Mouse (Mus musculus): ENCODE measurements around the gene Ube3b.

Ube3b gene

GRCm38 (mm10) chr5:114380209-114381012, at the start of gene Ube3b, which contains the start of gene Kctd10:
Gene Ube3b (plus strand): TSS chr5:114380607.
Gene Kctd10 (minus strand): TSS chr5:114380508.
- in situ Hi-C loops (cut with MboI) = no loop called here

GRCm38 (mm10) chr5:114342996-114343395, 37.4 kb upstream of the Ube3b start:
- in situ Hi-C loops (cut with MboI) = no loop called here

- in situ Hi-C loops (cut with MboI) = no loop called here
These were observed 36.8 kb upstream of the Ube3b start for GRCm38 (mm10) chr5:114343612-114344011.

GRCm38 (mm10) chr5:114345538-114345937, 34.9 kb upstream of the Ube3b start:
- in situ Hi-C loops (cut with MboI) = no loop called here

GRCm38 (mm10) chr5:114347005-114347404, 33.4 kb upstream of the Ube3b start:
- in situ Hi-C loops (cut with MboI) = no loop called here

- in situ Hi-C loops (cut with MboI) = no loop called here
These were observed 28.9 kb upstream of the Ube3b start for GRCm38 (mm10) chr5:114351490-114351889.

GRCm38 (mm10) chr5:114356250-114356935, 24.0 kb upstream of the Ube3b start:
- in situ Hi-C loops (cut with MboI) = no loop called here

- in situ Hi-C loops (cut with MboI) = no loop called here
These were observed 23.3 kb upstream of the Ube3b start for GRCm38 (mm10) chr5:114356936-114357751.

GRCm38 (mm10) chr5:114358833-114359232, 21.6 kb upstream of the Ube3b start:
- in situ Hi-C loops (cut with MboI) = no loop called here

GRCm38 (mm10) chr5:114359586-114359985, 20.8 kb upstream of the Ube3b start:
- in situ Hi-C loops (cut with MboI) = no loop called here

- in situ Hi-C loops (cut with MboI) = no loop called here
These were observed 19.4 kb upstream of the Ube3b start for GRCm38 (mm10) chr5:114360968-114361367.

- in situ Hi-C loops (cut with MboI) = no loop called here
These were observed 15.2 kb upstream of the Ube3b start for GRCm38 (mm10) chr5:114365043-114365752.

GRCm38 (mm10) chr5:114368121-114368520, 12.3 kb upstream of the Ube3b start:
- in situ Hi-C loops (cut with MboI) = no loop called here

- in situ Hi-C loops (cut with MboI) = no loop called here
These were observed 11.5 kb upstream of the Ube3b start for GRCm38 (mm10) chr5:114368803-114369496.

- in situ Hi-C loops (cut with MboI) = no loop called here
These were observed 10.5 kb upstream of the Ube3b start for GRCm38 (mm10) chr5:114369921-114370320.

GRCm38 (mm10) chr5:114370371-114370776, 10.0 kb upstream of the Ube3b start:
- in situ Hi-C loops (cut with MboI) = no loop called here

- in situ Hi-C loops (cut with MboI) = no loop called here
These were observed 9.1 kb upstream of the Ube3b start for GRCm38 (mm10) chr5:114371331-114371730.

GRCm38 (mm10) chr5:114371731-114372473, 8.5 kb upstream of the Ube3b start:
- in situ Hi-C loops (cut with MboI) = no loop called here

GRCm38 (mm10) chr5:114372565-114372964, 7.8 kb upstream of the Ube3b start:
- in situ Hi-C loops (cut with MboI) = no loop called here

GRCm38 (mm10) chr5:114373174-114373573, 7.2 kb upstream of the Ube3b start:
- in situ Hi-C loops (cut with MboI) = no loop called here

Measured in mature B cell (primary cell).